Mouse (Mus musculus) right cerebral cortex, postnatal 14 days (tissue): ENCODE results near the gene Cacna2d1.

Experiments
- DNase-seq: peaks from one replicate; pipeline ENCODE4 v3.0.0; 2022

Gene Cacna2d1

DNA sequence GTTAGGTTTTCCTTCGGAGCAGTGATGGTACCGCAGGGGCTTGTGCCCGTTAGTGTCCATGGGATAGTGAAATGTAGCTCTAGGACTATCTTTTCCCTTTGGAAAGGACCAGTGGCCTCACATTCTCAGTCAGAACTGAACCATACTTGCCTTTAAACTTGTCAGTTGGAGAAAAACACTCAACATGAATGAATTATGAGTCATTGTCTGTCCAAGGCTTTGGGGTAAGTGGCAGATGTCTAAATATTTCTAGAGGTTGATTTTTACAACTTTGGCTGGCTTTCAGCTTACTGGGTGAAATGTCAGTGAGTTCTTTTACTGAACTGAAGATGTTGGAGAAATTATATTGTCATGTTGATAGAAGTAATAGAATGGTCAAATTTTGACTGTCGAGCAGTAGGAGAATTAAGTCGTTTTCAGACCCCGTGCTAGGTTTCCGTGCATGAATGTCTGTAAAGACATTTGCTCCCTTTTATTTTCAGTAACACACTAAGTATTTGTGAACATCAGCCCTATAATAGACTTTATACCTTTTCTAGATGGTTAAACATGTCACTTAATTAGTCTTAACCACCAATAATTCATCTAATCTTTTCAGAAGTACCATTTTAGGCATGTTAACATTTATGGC, 50.9 kb downstream of the Cacna2d1 start:
- no peak for DNase-seq

DNA sequence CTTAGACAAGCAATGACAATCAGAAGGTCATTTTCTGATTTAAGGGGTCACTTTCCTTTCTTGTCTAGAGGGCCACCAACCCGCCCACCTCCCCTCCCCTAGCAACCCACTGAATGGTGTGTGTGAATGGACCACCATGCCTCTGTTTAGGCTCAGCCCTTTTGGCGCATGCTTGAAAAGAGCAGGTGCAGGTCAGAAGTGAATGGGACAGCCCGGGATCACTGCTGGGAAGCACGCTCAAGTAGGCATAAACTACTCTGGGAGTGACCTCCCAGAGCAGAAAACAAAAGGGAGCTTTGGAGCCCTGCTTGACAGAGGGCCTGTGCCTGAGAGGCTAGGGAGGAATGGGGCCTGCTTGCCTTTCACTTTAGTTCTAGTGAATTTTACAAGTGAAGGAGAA, 51.4 kb downstream of the Cacna2d1 start:
- no peak for DNase-seq

DNA sequence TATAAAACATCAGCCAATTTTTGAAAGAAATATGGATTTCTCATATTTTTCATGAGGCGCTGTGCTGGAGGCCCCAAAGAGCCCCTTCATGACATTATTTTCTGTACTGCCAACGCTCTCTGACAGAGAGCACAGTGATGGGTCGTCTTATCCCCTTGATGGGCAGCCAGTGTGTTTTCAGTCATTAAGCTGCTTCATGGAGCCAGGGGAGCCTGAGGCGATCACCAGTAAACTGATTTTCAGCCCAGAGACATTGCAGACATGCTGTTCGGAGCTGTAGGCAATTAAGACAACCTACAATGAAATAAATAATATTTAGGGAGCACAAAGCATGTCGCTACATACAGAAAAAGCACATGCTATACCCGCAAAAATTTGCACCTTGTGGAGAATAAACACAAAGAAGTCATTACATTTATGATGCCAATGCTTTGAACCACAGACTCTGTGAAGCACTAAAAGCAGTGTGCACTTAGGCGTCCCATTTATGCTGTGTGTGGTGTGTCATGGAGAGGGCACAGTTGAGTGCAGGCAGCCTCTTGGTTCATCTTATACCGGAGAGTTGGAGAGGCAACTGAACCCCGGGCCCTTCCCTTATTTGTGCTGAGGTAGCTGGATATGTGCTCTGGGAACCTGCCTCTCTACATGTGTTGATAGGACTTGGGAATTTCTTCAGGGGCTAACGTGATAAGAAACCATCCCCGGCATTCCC, 57.1 kb downstream of the Cacna2d1 start:
- no peak for DNase-seq

DNA sequence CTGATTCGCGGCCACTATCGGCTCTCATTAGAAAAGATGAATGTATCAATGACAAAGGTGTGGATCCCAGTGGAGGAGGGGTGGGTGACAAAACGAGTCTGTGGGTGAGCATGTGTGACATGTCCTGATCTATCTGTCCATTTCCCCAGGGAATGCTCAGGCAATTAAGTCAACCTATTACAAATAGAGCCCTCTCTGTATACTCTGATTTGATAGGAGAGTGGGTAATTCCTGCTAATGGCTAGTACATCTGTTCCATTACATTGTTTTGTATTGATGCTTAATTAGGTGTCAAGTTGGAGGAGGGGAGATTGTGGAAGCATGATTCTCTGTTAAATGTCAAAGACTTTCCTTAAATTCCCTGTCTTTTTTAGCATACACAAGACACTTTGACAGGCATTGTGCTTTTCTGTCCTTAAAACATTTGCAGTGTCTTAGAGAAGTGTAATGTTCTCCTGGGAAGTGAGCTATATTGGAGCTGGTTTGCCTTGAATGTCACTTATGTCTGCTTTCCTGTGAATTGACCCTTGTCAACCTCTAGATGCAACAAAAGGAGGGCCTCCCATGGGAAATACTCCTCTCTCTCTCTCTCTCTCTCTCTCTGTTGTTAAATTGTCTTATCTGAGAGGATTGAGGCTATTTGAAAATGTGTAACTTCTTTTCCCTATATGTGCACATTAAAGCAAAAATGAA, 58.9 kb downstream of the Cacna2d1 start:
- DNase-seq = no peak

DNA sequence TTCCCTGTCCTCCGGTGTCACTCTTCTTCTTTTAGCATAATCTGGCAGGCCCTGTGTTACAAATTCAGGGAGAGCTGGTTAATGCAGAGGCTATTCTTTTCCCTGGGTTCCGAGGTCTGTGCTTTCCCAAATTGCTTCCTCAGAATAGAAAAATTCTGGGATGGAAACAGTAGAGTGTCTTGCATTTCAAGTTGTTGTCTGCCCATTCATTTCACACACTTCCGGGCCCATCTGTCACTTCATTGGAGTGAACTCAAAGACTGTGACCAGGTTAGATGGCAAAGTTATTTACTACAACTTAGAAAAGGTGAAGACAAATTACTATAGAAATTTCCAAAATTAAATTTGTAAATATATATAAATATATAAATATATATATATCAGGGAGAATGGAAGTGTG, 62.7 kb downstream of the Cacna2d1 start:
- DNase-seq = no peak

DNA sequence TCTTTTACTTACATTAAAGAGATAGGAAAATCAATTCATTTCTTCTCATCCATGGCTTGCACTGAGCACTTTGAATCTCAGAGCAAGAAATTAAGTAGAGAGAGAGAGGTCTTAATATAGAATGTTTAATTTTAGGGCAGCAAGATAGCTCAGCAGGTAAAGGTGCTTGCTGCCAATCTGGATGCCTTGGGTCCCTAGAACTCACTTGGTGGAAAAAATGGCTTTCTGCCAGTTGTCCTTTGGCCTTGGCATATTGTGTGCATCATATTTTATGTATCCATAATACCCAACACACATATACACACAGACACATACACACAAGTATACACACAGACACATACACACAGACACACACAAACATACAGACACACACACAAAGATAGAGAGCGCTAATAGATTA, 63.3 kb downstream of the Cacna2d1 start:
- DNase-seq = no peak

DNA sequence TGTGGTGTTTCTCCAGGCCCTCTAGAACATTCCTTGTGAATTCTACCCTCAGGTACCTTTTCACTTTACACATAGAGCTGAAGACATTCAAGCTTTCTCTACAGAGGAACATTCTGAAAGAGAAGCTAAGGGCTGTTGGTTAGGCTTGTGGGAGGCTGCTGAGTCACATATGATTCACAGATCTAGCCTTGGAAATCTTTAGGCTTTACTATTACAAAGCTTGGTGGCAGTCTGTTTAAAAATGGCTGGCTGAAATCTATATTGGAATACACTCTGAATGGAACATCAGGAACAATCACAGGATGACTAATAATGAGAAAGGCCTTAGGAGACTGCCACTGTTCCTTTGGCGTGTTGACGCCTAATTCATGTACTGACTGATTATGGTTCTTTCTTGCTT, 66.4 kb downstream of the Cacna2d1 start:
- no peak for DNase-seq

DNA sequence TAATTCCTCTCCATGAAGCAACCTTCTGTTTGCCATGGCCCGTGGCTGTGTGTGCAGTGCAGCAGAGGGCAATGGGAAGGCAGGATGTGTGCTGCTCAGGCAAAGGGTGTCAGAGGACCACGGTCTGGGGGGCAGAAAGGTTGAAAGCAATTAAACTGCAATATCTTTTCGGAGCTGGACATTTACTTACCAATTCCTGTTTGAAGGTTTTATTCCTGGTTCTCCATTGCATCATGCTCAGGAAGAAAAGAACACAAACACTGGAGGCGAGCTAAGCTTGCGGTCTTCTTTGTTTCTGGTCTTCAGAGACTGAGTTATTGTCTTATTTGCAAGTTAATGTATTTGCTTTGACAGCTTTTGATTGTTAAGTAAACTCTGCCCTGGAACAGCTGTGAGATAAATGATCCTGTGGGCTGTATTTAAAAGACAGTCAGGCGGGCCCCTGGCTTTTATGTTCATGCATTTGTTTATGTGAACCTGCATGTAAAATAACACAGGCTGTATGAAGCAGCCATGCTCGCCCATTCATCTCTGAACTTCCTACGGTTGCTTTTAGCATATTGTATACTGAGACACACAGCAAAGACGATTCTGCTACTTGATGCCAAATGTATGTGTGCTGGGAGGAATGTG, 68.1 kb downstream of the Cacna2d1 start:
- no peak for DNase-seq

DNA sequence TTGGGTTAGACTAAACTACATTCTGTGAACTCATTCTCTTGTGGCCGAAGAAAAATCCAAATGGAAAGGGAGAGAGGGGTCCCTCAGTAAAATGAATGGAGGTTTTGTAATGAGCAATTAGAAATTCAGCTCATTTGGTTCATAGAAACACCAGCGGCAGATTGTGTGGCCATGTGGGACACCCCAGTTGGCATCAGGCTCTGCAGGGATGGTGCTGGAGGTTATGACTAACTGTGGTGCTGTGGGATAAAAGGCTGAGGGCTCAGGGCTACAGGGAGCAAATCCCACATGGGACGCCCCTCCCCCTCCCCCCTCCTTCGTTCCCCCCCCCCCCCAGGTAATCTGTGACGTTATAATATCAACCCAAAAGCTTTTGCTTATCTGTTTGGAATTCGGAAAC, 69.8 kb downstream of the Cacna2d1 start:
- DNase-seq = no peak

DNA sequence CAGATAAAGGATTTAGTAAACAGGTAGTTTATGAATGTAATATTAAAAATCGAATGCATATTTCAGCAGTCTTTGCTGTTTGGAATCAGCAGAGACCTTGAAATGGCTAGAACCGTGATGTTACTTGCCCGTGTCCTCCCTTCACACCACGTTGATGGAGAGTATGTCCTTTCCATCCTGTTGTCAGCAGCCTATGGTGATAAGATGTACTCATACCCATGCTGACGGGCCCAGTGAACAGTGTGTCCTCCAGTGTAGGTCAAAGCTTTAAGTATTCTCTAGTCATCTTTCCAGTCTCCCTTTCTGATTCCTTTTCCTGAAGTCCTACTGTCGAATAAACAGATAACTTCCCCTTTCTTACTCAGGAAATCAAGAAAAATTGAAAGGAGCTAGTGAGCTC, 72.5 kb downstream of the Cacna2d1 start:
- DNase-seq = no peak

DNA sequence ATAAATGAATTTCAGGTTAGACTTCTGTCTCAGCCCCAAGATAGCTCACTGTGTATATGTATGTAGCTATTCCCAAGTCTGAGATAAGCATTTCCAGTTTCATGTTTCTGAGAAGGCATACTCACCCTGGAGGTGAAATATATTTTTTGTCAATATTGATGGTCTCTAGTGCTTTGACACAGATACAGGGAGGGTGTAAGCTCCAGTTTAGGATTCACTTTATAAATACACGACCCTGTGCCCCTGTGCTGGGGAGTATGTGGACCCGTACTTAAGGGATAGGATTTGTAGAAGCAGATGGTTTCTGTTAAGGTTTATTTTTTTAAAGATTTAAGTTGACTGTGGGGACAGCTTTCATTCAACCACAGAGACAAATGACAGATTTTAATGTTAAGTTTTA, 79.2 kb downstream of the Cacna2d1 start:
- no peak for DNase-seq

DNA sequence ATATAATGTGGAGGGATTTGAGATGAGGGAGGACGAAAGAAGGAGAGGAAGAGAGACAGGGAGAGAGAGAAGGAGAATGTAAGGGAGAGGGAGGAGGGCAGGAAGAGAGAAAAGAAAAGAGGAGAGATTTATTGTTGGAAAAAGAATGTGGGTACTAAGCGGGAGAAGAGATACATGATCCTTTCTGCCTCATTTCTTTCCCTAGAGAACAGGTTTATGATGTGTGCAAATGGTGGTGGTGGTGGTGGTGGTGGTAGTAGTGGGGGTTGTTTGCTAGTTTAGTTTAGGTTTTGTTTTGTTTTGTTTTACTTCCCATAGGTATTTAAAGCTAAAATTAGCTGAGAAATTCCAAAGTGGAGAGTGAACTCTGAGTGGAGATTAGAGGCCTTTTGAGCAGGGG, 79.9 kb downstream of the Cacna2d1 start:
- no peak for DNase-seq

DNA sequence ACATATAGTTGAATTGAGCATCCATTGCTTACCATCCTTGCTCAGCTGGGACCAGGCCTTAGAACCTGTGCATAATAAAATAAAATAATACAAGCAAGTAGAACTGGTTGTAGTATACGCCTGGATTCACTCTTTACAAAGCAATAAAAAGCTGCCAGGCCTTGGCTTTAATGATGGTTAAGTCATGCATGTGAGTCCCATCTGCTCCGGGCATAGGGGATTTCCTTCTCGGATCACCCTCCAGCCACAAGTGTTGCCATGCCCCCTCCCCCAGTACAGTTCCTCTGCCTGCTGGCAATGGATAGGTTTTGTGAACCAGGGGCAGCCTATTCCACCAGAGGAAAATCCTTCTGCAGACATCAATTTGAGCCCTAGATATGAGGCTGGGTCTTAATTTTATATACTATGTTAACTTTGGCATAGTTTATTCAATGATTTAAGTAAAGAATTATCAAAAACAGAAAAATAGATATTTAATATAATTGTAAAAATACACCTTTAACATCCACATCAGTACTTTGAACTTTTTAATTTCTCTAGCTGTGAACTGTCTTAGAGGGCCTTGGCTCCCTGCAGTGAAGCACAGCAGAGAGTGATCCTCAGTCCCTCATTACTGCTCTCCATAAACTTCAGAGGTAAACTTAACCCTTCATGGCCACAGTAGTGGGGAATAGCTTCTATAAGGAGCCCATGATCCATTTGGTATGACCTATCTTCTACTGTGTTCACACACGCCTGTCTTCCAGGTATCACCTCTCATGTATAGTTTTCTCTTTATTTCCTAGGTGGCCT, 90.3 kb downstream of the Cacna2d1 start:
- DNase-seq = no peak

DNA sequence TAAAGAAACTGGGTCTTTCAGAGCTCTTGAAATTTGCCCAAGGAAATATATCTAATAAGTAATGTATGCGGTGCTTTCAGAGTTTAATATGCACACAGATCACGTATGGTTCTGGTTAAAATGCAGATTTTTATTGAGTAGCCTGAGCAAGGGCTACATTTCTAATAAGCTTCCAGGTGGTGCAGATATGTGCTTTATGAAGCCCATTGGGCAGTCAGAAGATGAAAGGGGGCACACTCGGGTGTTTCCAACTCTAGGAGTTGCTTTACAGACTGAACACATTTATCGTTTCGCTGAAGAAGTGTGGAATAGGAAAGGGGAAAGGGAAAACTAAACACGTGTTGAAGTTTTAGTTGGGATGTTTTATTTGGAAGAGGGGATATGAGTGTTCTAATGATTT, 94.4 kb downstream of the Cacna2d1 start:
- no peak for DNase-seq

DNA sequence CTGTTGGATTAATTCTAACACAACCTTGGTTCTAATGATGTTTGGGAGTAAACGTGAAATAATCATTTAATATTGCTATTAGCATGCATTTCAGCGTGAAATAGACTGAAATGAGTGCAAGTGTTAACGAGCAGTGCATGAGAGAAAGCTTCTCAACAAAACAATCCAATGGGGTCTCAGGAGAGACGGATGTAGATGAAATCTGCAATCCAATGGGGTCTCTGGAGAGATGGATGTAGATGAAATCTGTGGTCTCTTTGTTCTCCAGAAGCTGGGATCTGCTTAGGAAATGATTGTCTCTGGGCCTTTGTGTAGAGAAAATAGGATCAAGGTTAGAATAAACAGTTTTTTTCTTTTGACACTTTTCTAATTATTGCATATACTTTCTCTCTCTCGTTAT, 95.0 kb downstream of the Cacna2d1 start:
- DNase-seq = no peak

DNA sequence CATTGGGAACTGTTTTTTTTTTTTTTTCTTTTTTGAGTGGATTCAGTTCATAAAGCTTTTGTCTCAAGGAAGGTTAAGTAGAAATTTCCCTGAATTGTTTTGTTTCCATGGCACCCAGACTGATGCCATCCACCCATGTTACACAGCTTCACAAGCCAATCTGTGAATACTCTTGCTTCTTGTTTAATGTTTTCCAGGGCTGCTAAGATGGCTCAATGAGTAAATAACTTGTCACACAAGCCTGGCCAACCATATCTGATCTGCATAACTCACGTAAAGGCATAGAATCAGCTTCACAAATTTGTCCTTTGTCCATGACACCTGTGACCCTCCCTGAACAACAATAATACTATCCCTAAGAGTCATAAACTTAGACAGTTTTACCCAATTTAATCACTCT, 99.1 kb downstream of the Cacna2d1 start:
- no peak for DNase-seq

DNA sequence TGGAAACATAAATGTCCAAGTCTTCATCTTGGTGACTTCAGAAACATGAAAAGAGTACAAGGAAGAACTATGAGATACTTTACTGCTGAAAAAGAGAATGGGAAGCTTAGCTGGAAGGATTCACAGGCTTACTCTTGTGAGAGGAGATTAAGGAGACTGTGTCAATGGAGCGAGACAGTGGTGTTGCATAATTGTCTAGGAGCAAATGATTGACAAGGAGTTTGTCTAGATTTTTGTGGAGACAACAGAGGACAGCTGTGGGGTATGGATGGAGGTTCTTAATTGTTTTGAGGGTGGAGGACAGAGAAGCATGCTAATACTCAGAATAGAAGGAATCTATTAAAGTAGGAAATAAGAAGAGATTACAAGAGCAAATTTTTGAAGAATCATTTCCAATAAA, 100.8 kb downstream of the Cacna2d1 start:
- no peak for DNase-seq

DNA sequence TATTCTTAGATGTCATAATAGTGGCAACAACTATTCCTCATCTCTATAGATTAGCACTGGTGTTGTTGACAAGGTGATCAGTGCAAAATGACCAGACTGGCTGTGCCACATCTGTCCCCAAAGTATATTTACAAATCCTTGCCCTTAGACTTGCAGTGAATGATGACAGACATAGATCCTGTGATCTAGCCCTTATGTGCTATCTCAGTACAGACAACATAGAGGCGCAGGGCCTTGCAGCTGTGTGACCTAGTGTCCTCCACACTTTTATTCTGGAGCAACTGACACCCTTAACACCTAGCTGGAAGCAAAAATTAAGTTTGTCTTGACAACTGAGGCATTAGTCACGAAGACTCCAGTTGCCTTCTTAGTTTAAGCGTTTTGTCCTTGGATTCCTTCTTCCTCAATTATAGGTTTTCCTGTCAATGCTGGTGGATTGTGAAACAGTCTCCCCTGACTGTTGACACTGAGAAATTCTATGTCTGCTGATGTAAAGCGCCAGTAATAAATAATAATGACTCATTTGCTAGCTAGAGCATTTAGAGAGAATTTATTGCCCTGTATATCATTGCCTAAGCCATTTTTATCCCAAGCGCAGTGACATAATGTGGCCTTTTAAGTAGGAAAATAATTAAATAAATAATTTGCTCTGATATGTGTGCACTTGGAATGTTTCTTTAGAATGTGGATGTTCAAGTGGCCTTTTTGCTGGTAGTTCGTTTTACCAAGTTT, 110.8 kb downstream of the Cacna2d1 start:
- no peak for DNase-seq

DNA sequence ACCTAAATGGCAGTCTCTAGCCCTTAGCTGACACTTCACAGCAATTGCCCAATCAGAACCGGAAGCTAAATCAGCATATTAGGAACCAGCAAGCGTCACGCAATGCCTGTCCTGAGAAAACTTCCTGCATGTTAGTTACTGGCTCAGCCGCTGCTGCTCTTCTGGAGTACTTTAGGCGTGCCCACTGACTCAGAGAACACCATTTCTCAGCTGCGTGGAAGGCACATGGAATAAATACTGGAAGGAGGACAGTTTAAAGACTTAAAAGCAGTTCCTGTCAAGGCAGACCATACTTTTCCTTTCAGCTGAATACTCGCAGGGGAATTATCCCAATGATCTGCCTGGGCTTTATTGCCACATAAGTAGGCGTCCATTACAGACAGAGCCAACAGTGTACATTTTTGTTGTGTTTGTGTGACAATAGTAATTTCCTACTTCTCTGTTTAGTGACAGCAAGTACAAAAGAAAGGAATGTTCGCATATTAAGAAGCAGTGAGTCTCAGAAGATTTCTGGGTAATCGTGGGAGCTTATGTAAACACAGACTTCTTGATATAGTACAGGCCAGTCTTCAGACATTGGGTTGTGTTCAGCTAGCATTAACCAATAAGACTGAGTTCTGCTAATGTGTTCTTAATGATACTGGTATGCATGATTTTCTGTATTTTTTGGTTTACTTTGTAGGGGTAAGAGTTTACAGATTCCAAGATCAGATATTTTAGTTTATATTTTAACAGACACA, 113.1 kb downstream of the Cacna2d1 start:
- no peak for DNase-seq

DNA sequence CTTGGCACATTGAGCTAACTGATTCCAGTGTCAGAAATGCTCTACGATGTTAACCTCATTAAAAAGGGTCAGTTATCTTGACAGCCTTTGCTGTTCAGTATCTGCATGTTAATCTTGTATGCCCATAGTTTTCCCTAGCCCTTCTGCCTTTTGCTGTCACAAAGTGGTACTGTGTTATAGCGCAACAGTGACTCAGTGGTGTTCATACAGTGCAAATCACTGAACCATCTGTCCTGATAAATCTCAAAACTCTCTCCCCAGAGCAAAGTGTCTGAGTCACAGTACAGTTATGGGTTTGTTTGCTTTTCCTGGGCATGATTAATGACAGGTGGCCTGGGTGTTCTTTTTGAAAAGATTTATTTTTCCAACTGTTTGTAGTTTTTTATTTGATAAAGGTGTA, 122.3 kb downstream of the Cacna2d1 start:
- no peak for DNase-seq

DNA sequence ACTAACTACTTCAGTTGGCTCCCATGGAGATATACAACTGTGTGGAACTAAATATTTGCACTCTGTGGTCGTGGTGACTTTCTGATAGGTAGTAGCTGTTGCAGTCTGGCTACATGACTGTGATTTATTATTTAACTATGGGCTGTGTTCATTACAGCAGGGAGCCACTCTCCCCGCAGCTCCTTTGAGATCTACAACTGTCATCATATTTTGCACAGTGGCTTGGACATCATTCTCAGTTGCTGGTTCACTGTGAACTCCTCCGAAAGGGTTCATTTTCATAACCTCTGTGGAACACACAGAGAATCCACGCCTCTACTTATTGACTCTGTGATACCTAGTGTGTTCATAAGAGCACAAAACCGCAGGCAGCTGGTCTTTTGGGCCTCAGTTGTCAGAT, 128.3 kb downstream of the Cacna2d1 start:
- DNase-seq = no peak

DNA sequence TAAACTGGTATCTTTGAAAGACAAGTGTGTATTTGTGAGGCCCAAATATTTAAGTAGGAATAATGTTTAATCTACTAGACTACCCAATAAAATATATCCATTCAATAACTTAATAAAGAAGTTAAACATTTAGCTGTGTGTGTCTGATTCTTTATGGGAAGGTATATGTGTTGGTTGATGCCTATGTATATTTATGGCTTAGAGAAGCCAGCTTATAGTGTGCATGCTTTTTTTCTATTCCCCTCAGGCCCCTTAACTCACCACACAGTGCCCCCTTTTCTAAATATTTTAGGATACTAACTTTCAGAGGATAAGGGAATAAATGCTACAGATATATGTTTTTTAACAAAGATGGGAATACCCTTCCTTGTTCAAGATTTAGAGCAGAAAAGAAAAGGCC, 128.8 kb downstream of the Cacna2d1 start:
- DNase-seq = no peak
